Mouse (Mus musculus): Measurements from ENCODE around the gene Gba.

GRCm38 (mm10) chr3:89247466-89247865 is 44.7 kb downstream of the Gba start:
- TF ChIP-seq GATA1 (IDR thresholded peaks at IDR 0.05; ENCODE audit: borderline replicate concordance, low read length) (no peak), FLI1 (IDR thresholded peaks at IDR 0.05; ENCODE audit: low read length) (no peak)
